Mouse (Mus musculus): ENCODE measurements around the gene Fam234a. TPM values are rescaled to one million over a fixed set of nuclear protein-coding genes. Genes with fewer than 3 reads are reported as not detected.

Gene Fam234a
- polyA plus RNA-seq, 1 experiment = 25.2 TPM

GRCm38 (mm10) chr17:26252539-26253251, 8.7 kb upstream of the Fam234a start, which contains the start of gene Luc7l:
Gene Luc7l (plus strand): TSS chr17:26252896.
- Histone ChIP-seq H3K4me3 (ENCODE audit: insufficient read depth, poor library complexity, severe bottlenecking) (peak within 1 kb of the TSS; percentile 92), H3K79me3 (ENCODE audit: low read depth) (peaks cover 43% of the 10 kb centered on the region), H3K79me2 (ENCODE audit: control insufficient read depth, insufficient read depth) (peaks cover 50% of the 10 kb centered on the region), H3ac (ENCODE audit: control insufficient read depth, insufficient read length, low read depth) (peak within 1 kb of the TSS; percentile 100), H3K36me3 (ENCODE audit: control insufficient read depth, insufficient read depth) (peaks cover 33% of the 10 kb centered on the region), H3K27me3 (ENCODE audit: control insufficient read depth, insufficient read depth, insufficient read length) (peaks cover 3% of the 10 kb centered on the region)
- no peak for TF ChIP-seq FOSL1 (IDR thresholded peaks at IDR 0.05; ENCODE audit: insufficient read depth, low read length, poor library complexity, severe bottlenecking)
- TF ChIP-seq MYOG (IDR thresholded peaks at IDR 0.05; ENCODE audit: control insufficient read depth, extremely low read depth, insufficient read length) = no peak
- TF ChIP-seq USF1 (IDR thresholded peaks at IDR 0.05; ENCODE audit: low read depth) = no peak
- TF ChIP-seq MYOD1 (IDR thresholded peaks at IDR 0.05; ENCODE audit: control insufficient read depth, insufficient read length, low read depth) = no peak
- no peak for TF ChIP-seq CEBPB (IDR thresholded peaks at IDR 0.05; ENCODE audit: low read depth)
- no peak for TF ChIP-seq CTCF (IDR thresholded peaks at IDR 0.05; ENCODE audit: control insufficient read depth, insufficient read depth, insufficient read length)
- TF ChIP-seq MAX (IDR thresholded peaks at IDR 0.05) = no peak

GRCm38 (mm10) chr17:26251886-26252538, 8.0 kb upstream of the Fam234a start:
- H3K36me3 ChIP-seq (ENCODE audit: control insufficient read depth, insufficient read depth) = peaks cover 26% of the 10 kb centered on the region
- H3ac ChIP-seq (ENCODE audit: control insufficient read depth, insufficient read length, low read depth) = no peak overlapping the region
- peaks cover 3% of the 10 kb centered on the region for H3K27me3 ChIP-seq (ENCODE audit: control insufficient read depth, insufficient read depth, insufficient read length)
- peaks cover 38% of the 10 kb centered on the region for H3K79me3 ChIP-seq (ENCODE audit: low read depth)
- no peak overlapping the region for H3K4me3 ChIP-seq (ENCODE audit: insufficient read depth, poor library complexity, severe bottlenecking)
- H3K79me2 ChIP-seq (ENCODE audit: control insufficient read depth, insufficient read depth) = peaks cover 44% of the 10 kb centered on the region
- TF ChIP-seq CEBPB (IDR thresholded peaks at IDR 0.05; ENCODE audit: low read depth) = no peak
- TF ChIP-seq MYOG (IDR thresholded peaks at IDR 0.05; ENCODE audit: control insufficient read depth, extremely low read depth, insufficient read length) = no peak
- no peak for TF ChIP-seq USF1 (IDR thresholded peaks at IDR 0.05; ENCODE audit: low read depth)
- no peak for TF ChIP-seq FOSL1 (IDR thresholded peaks at IDR 0.05; ENCODE audit: insufficient read depth, low read length, poor library complexity, severe bottlenecking)
- TF ChIP-seq CTCF (IDR thresholded peaks at IDR 0.05; ENCODE audit: control insufficient read depth, insufficient read depth, insufficient read length) = no peak
- no peak for TF ChIP-seq MAX (IDR thresholded peaks at IDR 0.05)
- TF ChIP-seq MYOD1 (IDR thresholded peaks at IDR 0.05; ENCODE audit: control insufficient read depth, insufficient read length, low read depth) = no peak

- TF ChIP-seq USF1 (IDR thresholded peaks at IDR 0.05; ENCODE audit: low read depth) = no peak
- no peak for TF ChIP-seq MYOD1 (IDR thresholded peaks at IDR 0.05; ENCODE audit: control insufficient read depth, insufficient read length, low read depth)
- TF ChIP-seq CEBPB (IDR thresholded peaks at IDR 0.05; ENCODE audit: low read depth) = no peak
- no peak for TF ChIP-seq MAX (IDR thresholded peaks at IDR 0.05)
- peak; percentile 68 for TF ChIP-seq CTCF (IDR thresholded peaks at IDR 0.05; ENCODE audit: control insufficient read depth, insufficient read depth, insufficient read length)
- Histone ChIP-seq H3K4me3 (ENCODE audit: insufficient read depth, poor library complexity, severe bottlenecking) (peak overlapping the region; percentile 49), H3K27me3 (ENCODE audit: control insufficient read depth, insufficient read depth, insufficient read length) (peaks cover 3% of the 10 kb centered on the region), H3K36me3 (ENCODE audit: control insufficient read depth, insufficient read depth) (no peaks in the 10 kb centered on the region), H3ac (ENCODE audit: control insufficient read depth, insufficient read length, low read depth) (peak overlapping the region; percentile 68), H3K79me2 (ENCODE audit: control insufficient read depth, insufficient read depth) (peaks cover 11% of the 10 kb centered on the region), H3K79me3 (ENCODE audit: low read depth) (peaks cover 3% of the 10 kb centered on the region)
Measured at GRCm38 (mm10) chr17:26243471-26244100, 456 bp downstream of the Fam234a start.

DNA sequence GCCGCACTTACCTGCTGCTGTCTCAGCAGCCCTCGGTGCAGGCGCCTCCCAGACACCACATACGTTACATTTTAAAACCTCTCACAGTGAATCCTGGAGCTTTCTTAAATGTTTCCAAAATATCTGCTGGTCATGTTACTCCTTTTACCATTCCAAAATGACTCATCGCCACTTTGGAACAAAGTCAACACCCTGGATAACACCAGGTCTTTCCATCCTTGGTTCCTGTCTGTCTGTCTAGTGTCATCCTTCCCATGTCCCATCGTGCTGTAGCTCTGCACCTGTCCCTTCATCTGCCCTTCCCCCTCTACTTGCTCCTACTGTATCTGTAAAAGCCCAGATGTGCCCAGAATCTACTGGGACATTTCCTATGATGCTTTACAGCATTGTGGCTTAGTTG, 3.1 kb downstream of the Fam234a start:
- H3K27me3 ChIP-seq (ENCODE audit: control insufficient read depth, insufficient read depth, insufficient read length) = no peaks in the 10 kb centered on the region
- H3K4me3 ChIP-seq (ENCODE audit: insufficient read depth, poor library complexity, severe bottlenecking) = no peak overlapping the region
- peak overlapping the region; percentile 45 for H3ac ChIP-seq (ENCODE audit: control insufficient read depth, insufficient read length, low read depth)
- H3K79me3 ChIP-seq (ENCODE audit: low read depth) = peaks cover 3% of the 10 kb centered on the region
- no peaks in the 10 kb centered on the region for H3K36me3 ChIP-seq (ENCODE audit: control insufficient read depth, insufficient read depth)
- peaks cover 22% of the 10 kb centered on the region for H3K79me2 ChIP-seq (ENCODE audit: control insufficient read depth, insufficient read depth)
- no peak for TF ChIP-seq USF1 (IDR thresholded peaks at IDR 0.05; ENCODE audit: low read depth)
- no peak for TF ChIP-seq CEBPB (IDR thresholded peaks at IDR 0.05; ENCODE audit: low read depth)
- TF ChIP-seq CTCF (IDR thresholded peaks at IDR 0.05; ENCODE audit: control insufficient read depth, insufficient read depth, insufficient read length) = no peak
- no peak for TF ChIP-seq MAX (IDR thresholded peaks at IDR 0.05)
- TF ChIP-seq MYOG (IDR thresholded peaks at IDR 0.05; ENCODE audit: control insufficient read depth, extremely low read depth, insufficient read length) = no peak
- TF ChIP-seq MYOD1 (IDR thresholded peaks at IDR 0.05; ENCODE audit: control insufficient read depth, insufficient read length, low read depth) = no peak
- TF ChIP-seq FOSL1 (IDR thresholded peaks at IDR 0.05; ENCODE audit: insufficient read depth, low read length, poor library complexity, severe bottlenecking) = no peak

- no peaks in the 10 kb centered on the region for H3K27me3 ChIP-seq (ENCODE audit: control insufficient read depth, insufficient read depth, insufficient read length)
- H3K4me3 ChIP-seq (ENCODE audit: insufficient read depth, poor library complexity, severe bottlenecking) = no peak overlapping the region
- H3ac ChIP-seq (ENCODE audit: control insufficient read depth, insufficient read length, low read depth) = no peak overlapping the region
- TF ChIP-seq FOSL1 (IDR thresholded peaks at IDR 0.05; ENCODE audit: insufficient read depth, low read length, poor library complexity, severe bottlenecking) (no peak), MYOG (IDR thresholded peaks at IDR 0.05; ENCODE audit: control insufficient read depth, extremely low read depth, insufficient read length) (no peak), CTCF (IDR thresholded peaks at IDR 0.05; ENCODE audit: control insufficient read depth, insufficient read depth, insufficient read length) (no peak), MYOD1 (IDR thresholded peaks at IDR 0.05; ENCODE audit: control insufficient read depth, insufficient read length, low read depth) (peak; percentile 59), MAX (IDR thresholded peaks at IDR 0.05) (no peak)
- H3K36me3 ChIP-seq (ENCODE audit: control insufficient read depth, insufficient read depth) = no peaks in the 10 kb centered on the region
- H3K79me3 ChIP-seq (ENCODE audit: low read depth) = peaks cover 3% of the 10 kb centered on the region
- peaks cover 22% of the 10 kb centered on the region for H3K79me2 ChIP-seq (ENCODE audit: control insufficient read depth, insufficient read depth)
Measured at GRCm38 (mm10) chr17:26240120-26240790, 3.8 kb downstream of the Fam234a start.
